Mouse (Mus musculus): Measurements from ENCODE around the gene Olfr523. TPM values are rescaled to one million over a fixed set of nuclear protein-coding genes. Genes with fewer than 3 reads are reported as not detected.

Gene Olfr523
- polyA plus RNA-seq, 1 experiment from 2014 or later = not detected

DNA sequence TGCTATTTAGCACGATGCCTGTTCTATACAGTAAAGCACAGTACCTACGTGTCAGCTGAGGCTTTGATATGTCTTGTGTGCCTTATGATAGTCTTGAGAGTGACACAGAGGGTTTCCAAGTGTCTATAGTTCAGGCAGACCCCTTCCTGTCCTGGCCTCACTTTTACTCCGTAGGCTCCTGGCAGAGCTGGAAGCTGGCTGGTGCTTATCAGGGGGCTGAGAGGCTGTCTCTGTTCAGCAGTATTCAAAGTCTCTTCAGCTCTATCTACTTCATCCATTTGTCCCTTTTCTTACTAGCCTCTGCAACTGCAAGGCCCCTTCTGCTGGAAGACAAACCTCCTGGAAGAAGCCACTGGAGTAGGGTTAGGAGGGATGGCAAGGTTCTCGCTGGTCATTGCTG, 28.1 kb downstream of the Olfr523 start:
- Histone ChIP-seq H3K4me2 (replicated peaks; ENCODE audit: low read depth) (no peak overlapping the region), H3K9me3 (ENCODE audit: control insufficient read depth) (no peaks in the 10 kb centered on the region), H3K4me3 (ENCODE audit: low read depth, low read length) (no peak overlapping the region), H3K4me1 (replicated peaks; ENCODE audit: control insufficient read depth, insufficient read depth, low read length) (no peaks in the 10 kb centered on the region), H3K9ac (ENCODE audit: low read depth, low read length) (no peak overlapping the region), H3K36me3 (ENCODE audit: control insufficient read depth, insufficient read depth) (no peaks in the 10 kb centered on the region), H3K27ac (ENCODE audit: low read depth, low read length) (no peak overlapping the region), H3K27me3 (replicated peaks; ENCODE audit: control insufficient read depth, insufficient read depth, low read length) (no peaks in the 10 kb centered on the region)
- WGBS = 80% methylated on average over 4 of the region's 4 CpGs
- no peak for ATAC-seq
- no peak for TF ChIP-seq CTCF (IDR thresholded peaks at IDR 0.05; ENCODE audit: low read depth)

DNA sequence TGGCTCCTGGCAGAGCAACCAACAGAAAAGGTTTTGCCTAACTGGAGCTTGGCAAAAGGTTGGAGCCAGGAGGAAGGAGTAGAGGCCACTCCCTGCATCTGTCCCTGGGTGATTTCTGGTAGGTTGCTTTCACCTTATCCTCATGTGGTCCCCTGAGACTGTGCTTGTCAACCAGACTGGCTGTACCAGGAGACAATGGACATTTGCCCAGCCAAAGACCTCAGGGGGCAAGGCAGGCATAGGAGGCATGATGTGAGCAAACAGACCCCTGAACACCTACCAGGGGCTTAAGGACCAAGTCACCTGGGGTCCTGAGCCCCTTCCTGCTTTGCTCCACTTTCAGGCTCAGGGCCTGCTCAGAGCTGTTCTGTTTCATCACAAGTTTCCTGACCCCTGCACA, 32.8 kb downstream of the Olfr523 start, which contains the start of gene Olfr524:
Olfr524 (minus strand) TSS at position 101 of the 400 bp plus-strand sequence.
- ATAC-seq = no peak

DNA sequence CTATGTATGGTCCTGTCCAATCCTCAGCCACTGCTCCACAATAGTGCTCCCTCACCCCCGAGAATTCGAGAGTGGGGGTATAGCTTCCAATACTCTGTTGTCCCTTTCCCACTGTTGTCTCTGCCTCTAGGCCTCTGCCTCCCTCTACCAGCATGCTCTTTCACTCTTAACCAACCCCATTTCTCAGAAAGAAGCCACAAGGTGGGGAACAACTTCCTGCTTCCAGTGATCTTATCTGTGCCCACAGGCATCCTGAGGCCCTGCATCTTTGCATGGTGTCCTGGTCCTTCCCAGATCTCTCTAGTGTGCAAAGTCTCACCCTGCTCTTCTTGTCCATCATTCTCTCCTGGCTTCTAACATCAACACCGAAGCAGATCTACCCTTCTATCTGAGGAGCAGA, 33.9 kb downstream of the Olfr523 start:
- Histone ChIP-seq H3K4me1 (replicated peaks; ENCODE audit: control insufficient read depth, insufficient read depth, low read length) (no peaks in the 10 kb centered on the region), H3K9me3 (ENCODE audit: control insufficient read depth) (no peaks in the 10 kb centered on the region), H3K36me3 (ENCODE audit: control insufficient read depth, insufficient read depth) (no peaks in the 10 kb centered on the region), H3K27me3 (replicated peaks; ENCODE audit: control insufficient read depth, insufficient read depth, low read length) (no peaks in the 10 kb centered on the region), H3K4me2 (replicated peaks; ENCODE audit: low read depth) (no peak overlapping the region), H3K27ac (ENCODE audit: low read depth, low read length) (no peak overlapping the region), H3K9ac (ENCODE audit: low read depth, low read length) (no peak overlapping the region), H3K4me3 (ENCODE audit: low read depth, low read length) (no peak overlapping the region)
- no peak for ATAC-seq
- 80% methylated on average over 3 of the region's 3 CpGs for WGBS
- no peak for TF ChIP-seq CTCF (IDR thresholded peaks at IDR 0.05; ENCODE audit: low read depth)

More for the DNA sequence above, 32.8 kb downstream of the Olfr523 start, which contains the start of gene Olfr524:
- no peaks in the 10 kb centered on the region for H3K4me1 ChIP-seq (replicated peaks; ENCODE audit: control insufficient read depth, insufficient read depth, low read length)
- H3K27me3 ChIP-seq (replicated peaks; ENCODE audit: control insufficient read depth, insufficient read depth, low read length) = no peaks in the 10 kb centered on the region
- no peak within 1 kb of the TSS for H3K4me2 ChIP-seq (replicated peaks; ENCODE audit: low read depth)
- H3K9me3 ChIP-seq (ENCODE audit: control insufficient read depth) = no peaks in the 10 kb centered on the region
- no peak within 1 kb of the TSS for H3K27ac ChIP-seq (ENCODE audit: low read depth, low read length)
- TF ChIP-seq CTCF (IDR thresholded peaks at IDR 0.05; ENCODE audit: low read depth) = no peak
- no peaks in the 10 kb centered on the region for H3K36me3 ChIP-seq (ENCODE audit: control insufficient read depth, insufficient read depth)
- H3K4me3 ChIP-seq (ENCODE audit: low read depth, low read length) = no peak within 1 kb of the TSS
- no peak within 1 kb of the TSS for H3K9ac ChIP-seq (ENCODE audit: low read depth, low read length)

DNA sequence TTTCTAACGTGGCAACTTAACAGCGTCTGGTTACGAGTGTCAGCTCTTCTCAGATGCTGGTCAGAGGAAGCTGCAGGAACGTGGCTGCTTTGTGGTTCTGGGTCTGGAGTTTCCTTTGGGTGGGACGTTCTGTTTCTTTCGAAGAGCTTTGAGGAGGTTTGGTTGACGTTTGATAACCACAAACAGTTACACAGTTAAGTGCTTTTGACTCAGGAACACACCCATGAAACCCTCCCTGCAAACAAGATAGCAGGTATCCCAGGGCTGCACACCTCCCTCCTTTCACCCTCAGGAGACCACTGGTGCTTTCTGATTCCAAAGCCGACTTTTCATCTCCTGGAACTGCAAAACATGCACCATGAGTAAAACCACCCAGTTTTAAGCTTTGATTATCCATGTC, 35.1 kb downstream of the Olfr523 start:
- H3K4me1 ChIP-seq (replicated peaks; ENCODE audit: control insufficient read depth, insufficient read depth, low read length) = no peaks in the 10 kb centered on the region
- no peak for TF ChIP-seq CTCF (IDR thresholded peaks at IDR 0.05; ENCODE audit: low read depth)
- H3K9me3 ChIP-seq (ENCODE audit: control insufficient read depth) = no peaks in the 10 kb centered on the region
- H3K27ac ChIP-seq (ENCODE audit: low read depth, low read length) = no peak overlapping the region
- ATAC-seq = no peak
- H3K36me3 ChIP-seq (ENCODE audit: control insufficient read depth, insufficient read depth) = no peaks in the 10 kb centered on the region
- 50% methylated on average over 8 of the region's 8 CpGs for WGBS
- H3K27me3 ChIP-seq (replicated peaks; ENCODE audit: control insufficient read depth, insufficient read depth, low read length) = no peaks in the 10 kb centered on the region
- no peak overlapping the region for H3K4me2 ChIP-seq (replicated peaks; ENCODE audit: low read depth)
- no peak overlapping the region for H3K4me3 ChIP-seq (ENCODE audit: low read depth, low read length)
- no peak overlapping the region for H3K9ac ChIP-seq (ENCODE audit: low read depth, low read length)

DNA sequence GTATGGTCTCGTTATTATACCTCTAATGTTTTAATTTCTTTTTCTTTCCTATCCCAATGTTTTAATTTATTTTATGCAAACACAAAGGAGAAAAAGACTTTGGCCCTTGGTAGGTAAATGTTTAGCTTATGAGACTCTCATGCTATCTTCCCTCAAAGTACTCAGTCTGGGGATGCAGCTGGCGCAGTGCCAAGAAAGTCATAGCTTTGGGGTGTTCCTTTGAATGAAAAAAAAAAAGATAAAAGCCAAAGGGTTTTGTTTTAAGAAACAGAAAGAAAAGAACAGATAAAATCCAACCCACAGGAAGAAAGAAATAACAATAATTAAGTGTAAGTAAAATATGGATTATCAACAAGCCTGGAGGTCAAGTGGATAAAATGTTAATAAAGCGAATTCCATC, 35.7 kb downstream of the Olfr523 start:
- Histone ChIP-seq H3K4me2 (replicated peaks; ENCODE audit: low read depth) (no peak overlapping the region), H3K4me1 (replicated peaks; ENCODE audit: control insufficient read depth, insufficient read depth, low read length) (no peaks in the 10 kb centered on the region), H3K9me3 (ENCODE audit: control insufficient read depth) (no peaks in the 10 kb centered on the region), H3K4me3 (ENCODE audit: low read depth, low read length) (no peak overlapping the region), H3K27me3 (replicated peaks; ENCODE audit: control insufficient read depth, insufficient read depth, low read length) (no peaks in the 10 kb centered on the region), H3K9ac (ENCODE audit: low read depth, low read length) (no peak overlapping the region), H3K27ac (ENCODE audit: low read depth, low read length) (no peak overlapping the region), H3K36me3 (ENCODE audit: control insufficient read depth, insufficient read depth) (no peaks in the 10 kb centered on the region)
- WGBS = 59% methylated on average over 3 of the region's 3 CpGs
- no peak for TF ChIP-seq CTCF (IDR thresholded peaks at IDR 0.05; ENCODE audit: low read depth)
- no peak for ATAC-seq

DNA sequence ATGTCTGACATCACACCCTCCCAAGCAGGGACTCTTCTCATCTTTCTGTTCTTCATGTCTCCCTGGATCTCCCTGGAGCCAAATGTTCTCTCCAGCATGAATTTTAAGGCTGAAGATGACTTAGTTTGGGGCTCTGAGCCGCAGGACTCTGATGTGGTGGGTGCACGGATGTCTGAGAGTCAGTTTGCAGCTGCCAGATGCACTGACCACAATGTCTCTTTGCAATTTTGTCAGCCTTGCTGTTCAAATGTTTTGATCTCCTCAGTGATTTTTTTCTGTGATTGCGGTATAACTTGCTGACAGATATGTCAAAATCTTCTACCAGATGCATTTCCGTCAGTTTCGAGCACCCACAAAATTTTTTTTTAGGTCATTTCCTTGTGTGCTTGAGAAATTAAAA, 40.8 kb downstream of the Olfr523 start:
- TF ChIP-seq CTCF (IDR thresholded peaks at IDR 0.05; ENCODE audit: low read depth) = no peak
- H3K4me1 ChIP-seq (replicated peaks; ENCODE audit: control insufficient read depth, insufficient read depth, low read length) = no peaks in the 10 kb centered on the region
- ATAC-seq = no peak
- no peaks in the 10 kb centered on the region for H3K27me3 ChIP-seq (replicated peaks; ENCODE audit: control insufficient read depth, insufficient read depth, low read length)
- WGBS = 81% methylated on average over 5 of the region's 5 CpGs
- H3K4me3 ChIP-seq (ENCODE audit: low read depth, low read length) = no peak overlapping the region
- H3K27ac ChIP-seq (ENCODE audit: low read depth, low read length) = no peak overlapping the region
- H3K4me2 ChIP-seq (replicated peaks; ENCODE audit: low read depth) = no peak overlapping the region
- H3K9me3 ChIP-seq (ENCODE audit: control insufficient read depth) = no peaks in the 10 kb centered on the region
- H3K36me3 ChIP-seq (ENCODE audit: control insufficient read depth, insufficient read depth) = no peaks in the 10 kb centered on the region
- no peak overlapping the region for H3K9ac ChIP-seq (ENCODE audit: low read depth, low read length)

DNA sequence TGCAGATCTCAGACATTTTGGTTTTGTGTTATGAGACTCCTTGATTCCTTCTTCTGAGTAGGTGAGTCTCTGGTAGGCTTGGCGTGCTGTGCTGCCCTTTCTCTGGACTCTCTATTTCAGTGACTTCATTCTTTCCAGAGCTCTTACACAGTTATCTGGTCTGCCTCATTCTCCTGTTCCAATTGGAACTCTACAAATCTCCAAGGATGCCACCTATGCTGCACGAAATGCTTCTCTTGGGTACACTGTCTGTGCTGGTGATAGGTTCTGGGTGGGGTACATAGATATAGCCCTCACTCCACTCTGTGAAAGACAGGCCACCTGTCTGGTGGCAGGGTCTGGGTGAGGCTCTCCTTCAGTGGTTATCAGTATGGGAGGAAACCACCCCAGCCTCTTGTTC, 45.0 kb downstream of the Olfr523 start, which contains the start of gene Cd163l1:
Cd163l1 (plus strand) TSS at position 301 of the 400 bp plus-strand sequence.
- Histone ChIP-seq H3K4me2 (replicated peaks; ENCODE audit: low read depth) (no peak within 1 kb of the TSS), H3K27me3 (replicated peaks; ENCODE audit: control insufficient read depth, insufficient read depth, low read length) (no peaks in the 10 kb centered on the region), H3K9me3 (ENCODE audit: control insufficient read depth) (no peaks in the 10 kb centered on the region), H3K4me3 (ENCODE audit: low read depth, low read length) (no peak within 1 kb of the TSS), H3K4me1 (replicated peaks; ENCODE audit: control insufficient read depth, insufficient read depth, low read length) (no peaks in the 10 kb centered on the region), H3K27ac (ENCODE audit: low read depth, low read length) (no peak within 1 kb of the TSS), H3K36me3 (ENCODE audit: control insufficient read depth, insufficient read depth) (no peaks in the 10 kb centered on the region), H3K9ac (ENCODE audit: low read depth, low read length) (no peak within 1 kb of the TSS)
- 75% methylated on average over 2 of the region's 2 CpGs for WGBS
- TF ChIP-seq CTCF (IDR thresholded peaks at IDR 0.05; ENCODE audit: low read depth) = no peak
- no peak for ATAC-seq

Data from intestine, postnatal 0 days (tissue).